Mouse (Mus musculus) retina, embryonic 14.5 days (tissue): ENCODE results near the gene Wdr1.

Source experiments
- DNase-seq: peaks from one replicate; pipeline ENCODE4 v3.0.0-alpha.2; 2015; ENCODE audit warnings: low spot score

Wdr1 gene

DNA sequence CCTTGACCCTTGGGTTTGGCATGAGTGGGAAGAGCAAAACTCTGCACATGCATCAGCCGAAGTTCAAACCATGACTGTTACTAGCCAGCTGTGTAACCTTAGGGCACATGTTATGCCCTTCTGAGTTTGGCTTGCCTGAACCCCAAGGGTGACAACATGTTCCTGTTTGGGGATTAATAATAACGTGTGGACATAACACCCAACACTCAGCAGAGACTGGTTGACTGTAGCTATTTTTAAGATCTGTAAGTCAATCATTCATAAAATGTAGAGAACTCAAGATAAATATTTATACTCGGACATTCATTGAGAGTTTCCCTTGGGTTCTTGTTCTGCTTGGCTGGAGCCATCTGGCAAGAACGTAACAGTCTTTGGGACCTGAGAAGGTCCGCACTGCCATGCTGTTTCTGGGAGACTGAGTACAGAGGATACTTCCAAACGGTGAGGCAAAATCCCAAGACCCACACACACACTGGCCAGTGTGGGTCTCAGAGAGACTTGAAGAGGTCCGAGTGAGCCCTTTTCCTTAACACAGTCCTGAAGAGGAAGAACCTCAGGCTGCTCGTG lies 66.4 kb downstream of the Wdr1 start:
- no peak for DNase-seq

DNA sequence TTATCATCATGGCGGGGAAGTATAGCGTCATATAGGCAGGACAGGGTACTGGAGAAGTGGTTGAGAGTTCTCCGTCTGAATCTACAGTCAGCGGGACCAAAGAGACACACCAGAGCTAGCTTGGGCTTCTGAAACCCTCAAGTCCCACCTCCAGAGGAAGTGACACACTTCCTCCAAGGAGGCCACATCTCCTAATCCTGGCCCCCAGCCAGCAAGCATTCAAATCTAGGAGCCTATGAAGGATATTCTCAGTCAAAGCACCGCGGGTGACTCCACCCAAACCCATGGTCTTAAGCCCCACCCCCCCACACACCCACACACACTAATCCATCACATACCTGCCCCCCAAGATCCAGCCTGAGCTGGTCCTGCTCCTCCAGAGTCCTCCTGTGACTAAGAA lies 69.1 kb downstream of the Wdr1 start:
- DNase-seq: no peak

DNA sequence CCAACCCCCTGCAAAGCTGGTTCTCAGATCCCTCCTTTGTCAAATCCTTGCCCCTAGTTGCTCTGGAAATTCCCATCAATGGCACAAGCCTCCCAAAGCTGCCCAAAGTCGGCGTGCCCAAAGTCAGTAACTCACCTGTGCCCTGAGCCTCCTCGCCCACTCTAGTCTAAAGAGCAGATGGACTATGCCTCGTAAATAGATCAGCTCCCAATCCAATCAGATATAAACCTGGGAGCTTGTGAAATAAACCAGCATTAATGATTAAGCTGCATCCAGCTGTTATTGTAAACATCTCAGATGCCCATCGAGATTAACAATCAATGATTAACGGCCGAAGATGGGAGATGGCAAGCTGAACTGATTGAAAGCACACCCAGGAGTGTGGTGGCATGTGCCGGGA lies 71.3 kb downstream of the Wdr1 start:
- DNase-seq: no peak

DNA sequence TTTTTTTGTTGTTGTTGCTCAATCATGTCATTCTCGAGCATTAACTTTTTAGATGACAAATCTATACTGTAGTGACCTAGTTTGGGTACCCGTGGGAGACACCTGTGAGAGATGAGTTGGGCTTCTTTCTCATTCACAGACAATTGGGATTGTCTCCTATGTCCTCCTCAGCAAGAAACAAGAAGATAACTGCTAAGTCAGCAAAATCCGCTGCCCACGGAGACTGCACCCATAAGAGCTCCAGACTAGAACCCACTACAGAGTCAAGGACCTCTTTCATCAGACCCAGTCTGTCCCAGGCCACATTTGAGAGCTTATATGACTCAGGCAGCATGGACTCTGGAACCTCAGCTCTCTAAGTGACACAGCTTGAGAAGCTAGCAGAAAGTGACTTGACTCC lies 73.3 kb downstream of the Wdr1 start:
- no peak for DNase-seq

DNA sequence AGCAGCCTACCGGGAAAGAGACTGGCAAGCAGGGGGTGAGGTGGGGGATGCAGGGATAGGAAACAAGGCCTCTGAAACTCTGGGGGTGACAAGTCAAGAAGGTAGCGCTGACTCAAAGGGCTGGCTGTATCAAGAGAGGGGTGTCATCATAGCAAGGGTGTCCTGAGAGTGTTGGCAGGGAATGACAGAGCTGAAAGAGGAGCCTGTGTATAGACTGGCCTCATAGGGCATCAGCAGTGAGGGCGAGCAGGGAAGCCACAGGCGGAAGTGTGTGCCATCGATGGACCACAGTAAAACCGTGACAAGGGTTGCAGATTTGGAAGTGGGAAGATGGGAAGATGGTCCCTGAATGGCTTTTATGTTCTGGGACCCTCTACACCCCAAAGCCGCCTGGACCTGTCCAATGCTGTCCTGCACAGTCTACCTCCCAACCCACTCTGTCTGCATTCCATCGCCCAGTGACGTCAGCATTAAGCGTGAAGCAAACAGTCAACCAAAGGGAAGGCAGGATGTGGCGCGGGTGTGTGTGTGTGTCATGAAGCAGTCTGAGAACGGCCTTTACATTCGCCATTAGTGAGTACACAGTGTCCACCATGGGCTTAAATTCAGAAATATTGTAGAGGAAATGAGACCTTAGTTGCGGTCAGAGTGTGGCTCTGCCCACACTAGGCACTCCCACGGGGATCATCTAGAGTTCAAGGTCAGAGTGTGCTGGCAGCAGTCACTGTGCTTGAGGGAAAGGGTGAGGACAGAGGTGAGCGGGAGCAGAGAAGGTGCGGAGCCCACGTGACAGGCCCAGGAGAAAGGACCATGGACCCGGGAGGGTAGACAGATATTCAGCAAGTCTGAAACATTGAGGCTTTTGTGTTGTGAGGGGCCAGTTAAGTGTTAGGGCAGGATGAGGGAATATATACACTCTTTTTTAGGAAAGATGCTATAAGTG lies 74.1 kb downstream of the Wdr1 start:
- DNase-seq: no peak

DNA sequence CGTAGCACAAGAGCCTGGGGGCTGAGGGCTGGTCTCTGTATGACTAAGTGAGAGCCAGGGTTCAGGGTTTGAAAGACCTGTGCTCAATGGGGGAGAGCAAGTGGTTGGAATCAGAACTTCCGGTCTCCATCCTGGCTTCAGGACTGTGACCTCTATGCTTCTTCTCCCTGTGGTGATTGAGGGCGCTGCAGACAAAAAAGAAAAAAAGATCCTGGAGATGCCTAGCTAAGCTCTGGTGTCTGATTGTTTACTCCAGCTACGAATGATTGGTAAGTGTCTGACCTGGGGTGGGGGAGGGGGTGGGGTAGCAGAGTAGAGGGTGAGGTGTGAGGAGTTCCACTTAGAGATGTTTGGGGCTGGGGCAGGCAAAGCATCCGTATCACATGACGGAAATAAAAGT lies 75.0 kb downstream of the Wdr1 start:
- no peak for DNase-seq

DNA sequence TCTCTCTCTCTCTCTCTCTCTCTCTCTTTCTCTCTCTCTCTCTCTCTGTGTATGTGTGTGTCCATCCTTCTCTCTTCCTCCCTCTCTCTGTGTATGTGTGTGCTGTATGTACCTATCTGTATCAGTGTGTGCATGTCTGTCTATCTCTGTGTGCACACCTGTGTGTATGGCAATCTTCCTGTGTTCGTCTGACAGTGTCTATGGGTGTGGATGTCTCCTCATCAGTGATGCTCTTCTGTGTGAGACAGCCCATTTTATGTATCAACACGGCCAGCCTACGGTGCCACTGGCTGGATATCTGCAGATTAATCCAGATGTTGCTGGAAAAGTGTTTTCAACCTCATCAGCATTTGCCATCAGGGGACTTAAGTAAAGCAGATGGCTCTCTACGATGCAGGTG lies 75.8 kb downstream of the Wdr1 start:
- no peak for DNase-seq

DNA sequence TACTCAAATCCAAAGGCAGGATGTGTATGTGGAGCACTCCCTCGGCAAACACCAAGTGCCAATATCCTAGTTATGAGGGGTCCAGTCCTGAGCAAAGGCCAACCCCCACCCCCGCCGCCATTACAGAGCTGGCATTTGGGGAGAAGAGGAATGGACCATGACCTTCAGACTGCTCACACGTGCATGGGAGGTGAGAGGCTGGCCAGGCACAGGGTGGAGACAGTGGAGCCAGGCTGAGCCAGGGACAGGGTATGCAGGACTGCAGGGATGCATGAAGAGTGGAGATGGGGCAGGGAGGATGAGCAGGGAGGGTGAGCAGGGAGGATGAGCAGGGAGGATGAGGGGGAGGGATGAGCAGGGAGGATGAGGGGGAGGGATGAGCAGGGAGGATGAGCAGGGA lies 77.1 kb downstream of the Wdr1 start:
- no peak for DNase-seq

DNA sequence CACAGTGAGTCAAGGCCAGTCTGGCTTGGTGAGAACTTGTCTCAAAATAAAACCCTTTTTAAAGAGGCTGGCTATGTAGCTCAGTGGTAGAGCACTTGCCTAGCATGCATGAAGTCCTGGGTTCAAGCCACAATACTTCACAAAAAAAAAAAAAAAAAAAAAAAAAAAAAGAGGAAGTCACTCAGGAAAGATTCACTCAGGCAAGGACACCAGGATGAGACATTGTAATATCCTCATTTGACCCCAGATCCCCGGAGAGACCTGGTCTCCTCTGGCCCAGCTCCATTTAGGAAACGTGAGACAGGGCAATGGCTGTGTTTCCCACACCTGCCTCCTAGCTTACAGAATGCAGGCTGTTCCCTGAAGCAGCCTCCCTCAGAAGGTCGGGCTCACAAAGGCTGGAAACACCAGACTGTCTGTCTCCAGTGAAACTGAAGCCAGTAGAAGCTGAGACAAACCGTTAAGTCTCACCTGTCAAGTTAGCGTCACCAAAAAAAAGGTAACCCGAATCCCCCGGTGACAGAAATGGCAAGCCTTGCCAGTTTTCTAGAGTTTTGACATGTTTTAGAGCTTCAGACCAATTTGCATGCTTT lies 79.4 kb downstream of the Wdr1 start:
- no peak for DNase-seq

DNA sequence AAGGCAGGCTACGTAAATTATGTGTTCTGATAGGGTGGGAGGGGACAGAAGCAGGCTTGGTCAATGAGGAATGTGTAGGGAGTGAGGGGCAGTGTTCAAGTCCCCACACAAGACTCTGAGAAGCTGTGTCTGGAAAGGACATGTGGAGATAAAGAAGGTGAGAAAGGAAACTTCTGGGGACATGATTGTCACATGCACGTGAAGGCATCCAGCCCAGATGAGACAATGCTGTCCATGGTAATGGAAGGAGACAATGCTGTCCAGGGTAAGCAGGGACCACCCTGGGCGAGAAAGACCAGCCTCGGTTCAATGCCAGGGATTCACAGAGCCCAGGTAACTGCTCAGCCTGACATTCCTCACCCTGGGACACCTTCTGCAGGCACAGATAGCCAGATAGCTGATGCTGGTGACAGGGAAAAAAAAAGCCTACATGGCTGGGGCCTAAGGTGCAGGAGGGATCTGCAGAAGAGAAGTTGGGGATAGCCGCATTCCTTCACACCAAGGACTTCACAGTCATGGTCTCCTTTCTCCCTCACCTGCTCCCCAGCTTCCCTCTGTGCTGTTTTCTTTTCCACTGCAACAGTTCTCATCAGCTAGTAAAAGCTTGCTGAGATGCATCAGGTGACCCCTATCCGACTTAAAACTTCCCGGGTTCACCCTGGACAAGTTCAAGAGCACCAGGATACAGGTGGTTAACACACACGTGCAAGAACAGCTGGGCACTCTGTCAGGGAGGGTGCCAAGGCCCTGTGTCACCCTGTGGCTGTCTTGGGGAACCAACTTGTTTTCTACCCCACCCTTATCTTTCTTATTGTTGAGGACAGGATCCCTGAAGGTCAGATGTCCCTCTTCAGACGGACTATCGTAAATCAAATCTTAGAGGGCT lies 82.0 kb downstream of the Wdr1 start:
- DNase-seq: no peak

DNA sequence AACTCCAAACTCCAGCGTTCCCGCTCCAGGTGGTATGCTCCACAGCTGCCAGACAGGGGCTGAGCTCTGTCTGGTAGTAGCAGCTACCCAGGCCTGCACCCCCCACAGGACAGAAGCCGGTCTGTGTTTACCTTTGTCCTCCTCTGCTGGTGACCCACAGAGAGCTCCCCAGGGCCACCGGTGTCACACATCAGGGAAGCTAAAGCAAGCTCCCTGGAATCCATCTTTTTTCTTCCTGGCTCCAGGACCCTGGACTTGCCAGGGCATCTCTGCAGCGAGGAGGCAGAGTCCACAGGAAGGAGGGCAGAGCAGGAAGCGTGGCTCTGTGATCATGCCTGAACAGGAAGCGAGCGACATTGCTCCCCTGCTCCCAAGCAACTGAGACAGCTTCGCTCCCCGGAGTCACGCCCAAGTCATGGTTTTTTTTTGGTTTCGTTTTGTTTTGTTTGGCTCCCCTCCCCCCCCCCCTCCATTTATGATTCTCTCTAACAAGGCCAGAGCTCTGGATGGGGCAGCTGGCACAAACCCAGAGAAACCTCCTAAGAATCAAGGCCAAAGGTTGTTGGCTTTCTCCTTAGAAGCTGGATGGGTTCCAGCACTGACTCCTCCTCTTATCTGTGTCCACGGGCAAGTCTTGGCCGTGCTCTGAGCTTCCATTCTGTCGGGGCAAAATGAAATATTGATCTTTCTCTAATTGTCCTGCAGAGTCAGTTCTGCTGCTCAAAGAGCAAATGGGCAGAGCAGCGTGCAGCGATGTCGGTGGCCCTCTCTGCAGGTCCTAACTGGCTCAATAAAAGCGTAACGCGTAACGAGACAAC lies 82.9 kb downstream of the Wdr1 start:
- peak; percentile 53 for DNase-seq

DNA sequence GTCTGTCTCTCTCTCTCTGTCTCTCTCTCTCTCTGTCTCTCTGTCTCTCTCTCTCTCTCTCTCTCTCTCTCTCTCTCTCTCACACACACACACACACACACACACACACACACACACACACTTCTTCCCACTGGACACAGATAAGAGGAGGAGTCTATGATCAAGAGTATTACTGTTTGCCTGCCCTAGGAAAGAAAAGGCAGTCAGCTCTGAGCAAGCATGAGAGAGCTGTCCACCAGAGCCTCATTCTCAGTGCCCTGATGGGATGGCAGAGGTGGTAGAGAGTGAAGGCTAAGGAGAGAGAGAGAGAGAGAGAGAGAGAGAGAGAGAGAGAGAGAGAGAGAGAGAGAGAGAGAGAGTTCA lies 83.5 kb downstream of the Wdr1 start:
- peak; percentile 12 for DNase-seq

DNA sequence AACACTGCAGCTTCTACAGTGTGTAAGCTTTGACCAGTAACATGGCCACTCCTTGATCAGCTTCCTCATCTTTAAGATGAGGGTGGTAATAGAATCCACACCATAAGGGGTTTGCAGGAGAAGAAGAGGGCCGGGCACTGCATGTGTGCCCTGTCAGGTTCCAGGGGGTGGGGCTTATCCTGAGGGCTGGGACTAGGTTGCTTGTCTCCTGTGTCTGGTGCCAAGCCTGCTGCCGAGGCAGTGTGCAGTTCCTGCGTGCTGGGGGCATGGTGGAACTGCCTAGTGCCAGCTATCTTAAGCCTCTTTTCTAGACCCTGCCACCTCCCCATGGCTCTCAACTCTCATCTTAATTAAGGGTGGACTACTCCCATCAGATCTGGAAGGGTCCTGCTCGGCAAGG lies 84.0 kb downstream of the Wdr1 start:
- no peak for DNase-seq

DNA sequence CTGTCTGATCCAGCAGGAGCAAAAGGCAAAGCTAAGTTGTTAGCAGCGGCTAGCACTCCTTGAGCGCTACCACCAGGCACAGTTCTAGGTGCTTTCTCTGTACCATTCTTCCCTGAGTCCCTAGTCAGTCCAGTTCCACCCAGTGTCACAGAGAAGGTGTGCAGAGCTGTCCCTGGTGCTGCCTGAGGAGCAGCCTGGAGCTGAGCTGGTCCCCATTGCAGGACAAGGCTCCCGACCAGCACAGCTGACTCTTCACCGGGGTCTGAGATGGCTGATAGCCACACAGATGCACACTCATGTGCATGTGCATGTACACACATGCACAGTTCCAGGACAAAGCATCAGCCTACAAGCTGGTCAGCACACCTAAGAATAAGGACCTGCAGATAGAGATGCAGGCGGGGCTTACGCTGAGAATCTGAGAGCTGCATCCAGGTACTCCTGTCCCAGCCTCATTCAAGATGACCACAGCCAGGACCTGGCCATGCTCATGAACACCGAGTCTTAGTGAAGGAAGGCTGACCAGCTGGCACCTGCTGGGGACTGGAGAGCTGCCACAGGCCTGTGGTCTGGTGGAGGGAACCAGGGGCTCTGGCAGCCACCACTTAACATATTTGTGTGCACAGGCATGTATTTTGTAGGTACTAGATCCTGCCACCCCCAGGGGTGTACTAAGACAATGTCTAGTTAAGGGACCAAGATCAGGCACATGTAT lies 85.1 kb downstream of the Wdr1 start:
- DNase-seq: no peak

DNA sequence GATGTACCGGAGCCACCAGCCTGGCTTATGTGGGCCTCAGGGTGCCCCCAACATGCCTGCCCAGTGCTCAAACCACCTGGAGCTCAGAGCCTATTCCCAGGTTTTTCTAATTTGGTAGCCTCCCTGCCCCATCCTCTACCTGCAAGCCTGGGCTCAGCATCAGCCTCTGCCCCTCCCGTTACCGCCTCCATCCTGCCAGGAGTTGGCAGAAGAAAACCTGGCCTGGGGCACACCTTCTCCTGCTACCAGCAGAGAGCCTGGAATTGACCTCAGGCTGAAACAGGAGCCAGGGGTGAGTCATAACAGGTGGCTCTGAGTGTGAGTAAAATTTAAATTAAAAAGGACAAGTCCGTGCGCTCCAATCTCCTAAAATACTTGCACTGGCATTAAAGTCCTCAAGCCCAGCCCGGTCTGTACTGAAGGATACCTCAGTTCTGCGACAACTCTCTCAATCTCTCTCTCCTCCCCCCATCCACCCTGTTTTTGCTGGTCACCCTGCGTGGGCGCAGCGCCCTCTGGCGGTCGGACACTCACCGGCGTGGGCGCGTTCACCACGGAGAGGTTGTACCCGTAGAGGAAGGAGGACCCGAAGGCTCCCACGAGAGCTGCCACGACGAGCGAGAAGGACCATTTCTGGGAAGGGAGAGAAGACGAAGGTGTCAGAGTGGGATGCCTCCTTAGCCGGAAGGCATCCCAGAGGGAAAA lies 86.0 kb downstream of the Wdr1 start:
- peak; percentile 11 for DNase-seq
